In the genomic region with DNA sequence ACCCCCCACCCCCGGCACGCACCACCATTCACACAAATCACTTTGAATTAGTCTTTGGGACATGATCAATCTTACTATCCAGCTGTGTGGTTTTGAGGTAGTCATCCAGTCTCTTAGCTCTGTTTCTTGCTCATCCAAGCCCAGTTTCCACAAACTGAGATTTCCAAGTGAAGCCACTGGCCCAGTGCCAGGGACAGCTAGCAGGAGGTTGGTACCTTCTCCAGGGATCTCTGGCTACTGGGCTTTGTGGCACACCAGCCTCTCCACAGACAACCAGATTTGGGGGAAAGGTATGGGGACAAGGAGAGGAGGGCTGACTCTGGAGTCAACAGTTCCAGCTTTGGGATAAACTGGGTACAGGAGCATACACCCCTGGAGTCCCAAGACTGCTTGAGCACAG, we compare ENCODE assay signal across 8 mouse cellular contexts. TPM values are rescaled to one million over a fixed set of nuclear protein-coding genes. Genes with fewer than 3 reads are reported as not detected.
DNase-seq lines count a peak whose midpoint lies in the region; ATAC-seq and TF ChIP-seq lines count a peak whose summit lies in the region.

No protein-coding gene starts in this region.

- no peaks in the 10 kb centered on the region for H3K9me3 ChIP-seq in lung, postnatal 0 days (ENCODE audit: low read length)
- no peaks in the 10 kb centered on the region for H3K9me3 ChIP-seq in forebrain, embryonic 10.5 days
- no peaks in the 10 kb centered on the region for H3K9me3 ChIP-seq in intestine, postnatal 0 days (ENCODE audit: control insufficient read depth)
- H3K9me3 ChIP-seq in midbrain, postnatal 0 days (ENCODE audit: low read length) = no peaks in the 10 kb centered on the region

- H3K9ac ChIP-seq in lung, postnatal 0 days (replicated peaks; ENCODE audit: low read depth) = no peak overlapping the region
- 0 out of 2 replicates have a peak overlapping the region, but pooled peaks have one; percentile 1 for H3K9ac ChIP-seq in intestine, postnatal 0 days (ENCODE audit: low read depth, low read length)
- H3K9ac ChIP-seq in midbrain, postnatal 0 days (replicated peaks; ENCODE audit: low read length, poor library complexity, severe bottlenecking) = peak overlapping the region; percentile 29; the same call in 1 of the 2 replicates

- TF ChIP-seq EP300 in lung, postnatal 0 days (IDR thresholded peaks at IDR 0.05) = no peak

- 20% methylated on average over 2 of the region's 2 CpGs for WGBS in lung, postnatal 0 days
- WGBS in lung, adult 2 months = 36% methylated on average over 2 of the region's 2 CpGs
- WGBS in forebrain, embryonic 10.5 days = 42% methylated on average over 2 of the region's 2 CpGs
- 44% methylated on average over 2 of the region's 2 CpGs for WGBS in intestine, postnatal 0 days
- WGBS in midbrain, postnatal 0 days = 32% methylated on average over 2 of the region's 2 CpGs

- no peak for ATAC-seq in lung, postnatal 0 days
- ATAC-seq in intestine, postnatal 0 days = no peak
- no peak for ATAC-seq in midbrain, postnatal 0 days (ENCODE audit: low FRiP score)

- DNase-seq in lung, postnatal 0 days (ENCODE audit: low spot score) = no peak
- no peak for DNase-seq in lung, adult 2 months
- no peak for DNase-seq in forebrain, embryonic 10.5 days (ENCODE audit: extremely low spot score, low spot score)
- no peak for DNase-seq in midbrain, postnatal 0 days (ENCODE audit: low spot score)
- DNase-seq in gastrocnemius, postnatal 14 days = no peak
- no peak for DNase-seq in frontal cortex, postnatal 10 days (ENCODE audit: low spot score in 2 of 2)
- no peak for DNase-seq in layer of hippocampus, adult 11-12 months (ENCODE audit: low spot score)

- no peaks in the 10 kb centered on the region for H3K27me3 ChIP-seq in lung, postnatal 0 days (replicated peaks; ENCODE audit: insufficient read depth, low read length)
- peaks cover 22% of the 10 kb centered on the region for H3K27me3 ChIP-seq in forebrain, embryonic 10.5 days (ENCODE audit: poor library complexity, severe bottlenecking)
- no peaks in the 10 kb centered on the region for H3K27me3 ChIP-seq in intestine, postnatal 0 days (replicated peaks; ENCODE audit: control insufficient read depth, insufficient read depth, low read length)
- no peaks in the 10 kb centered on the region for H3K27me3 ChIP-seq in midbrain, postnatal 0 days (ENCODE audit: insufficient read depth, low read length)

- no peak overlapping the region for H3K4me3 ChIP-seq in lung, postnatal 0 days (ENCODE audit: low read depth, low read length)
- no peak overlapping the region for H3K4me3 ChIP-seq in lung, adult 2 months (replicated peaks; ENCODE audit: extremely low read depth, low read depth, low read length)
- H3K4me3 ChIP-seq in forebrain, embryonic 10.5 days = peak overlapping the region; percentile 50
- H3K4me3 ChIP-seq in intestine, postnatal 0 days (ENCODE audit: low read depth, low read length) = peak overlapping the region; percentile 24
- peak overlapping the region; percentile 22 for H3K4me3 ChIP-seq in midbrain, postnatal 0 days (ENCODE audit: low read depth, low read length)

- peaks cover 12% of the 10 kb centered on the region; the same call in 1 of the 2 replicates for H3K4me1 ChIP-seq in lung, postnatal 0 days (ENCODE audit: insufficient read depth, low read depth, low read length)
- peaks cover 14% of the 10 kb centered on the region for H3K4me1 ChIP-seq in lung, adult 2 months (ENCODE audit: control insufficient read depth, insufficient read depth, low read length)
- H3K4me1 ChIP-seq in forebrain, embryonic 10.5 days = peaks cover 14% of the 10 kb centered on the region
- H3K4me1 ChIP-seq in intestine, postnatal 0 days (replicated peaks; ENCODE audit: control insufficient read depth, insufficient read depth, low read length) = no peaks in the 10 kb centered on the region
- peaks cover 9% of the 10 kb centered on the region for H3K4me1 ChIP-seq in midbrain, postnatal 0 days (ENCODE audit: insufficient read depth, low read length)

- peak overlapping the region; percentile 43 for H3K4me2 ChIP-seq in lung, postnatal 0 days (replicated peaks; ENCODE audit: low read depth, low read length)
- H3K4me2 ChIP-seq in intestine, postnatal 0 days (replicated peaks; ENCODE audit: low read depth) = peak overlapping the region; percentile 61
- peak overlapping the region; percentile 52 for H3K4me2 ChIP-seq in midbrain, postnatal 0 days (ENCODE audit: low read depth, low read length, poor library complexity, severe bottlenecking)

- intact Hi-C loops in gastrocnemius, postnatal 14 days (cut with DNase I; ENCODE audit: low total_unique reads) = no loop called here

- TF ChIP-seq CTCF in lung, postnatal 0 days (IDR thresholded peaks at IDR 0.05) = no peak
- no peak for TF ChIP-seq CTCF in lung, adult 2 months (IDR thresholded peaks at IDR 0.05; ENCODE audit: insufficient read depth, low read length)
- no peak for TF ChIP-seq CTCF in intestine, postnatal 0 days (IDR thresholded peaks at IDR 0.05; ENCODE audit: low read depth)
- no peak for TF ChIP-seq CTCF in midbrain, postnatal 0 days (IDR thresholded peaks at IDR 0.05)

- no peak for TF ChIP-seq POLR2A in lung, adult 2 months (IDR thresholded peaks at IDR 0.05; ENCODE audit: borderline replicate concordance, extremely low read depth, low read depth, low read length)

- H3K27ac ChIP-seq in lung, postnatal 0 days (ENCODE audit: low read length) = peak overlapping the region; percentile 83
- H3K27ac ChIP-seq in forebrain, embryonic 10.5 days = peak overlapping the region; percentile 70; the same call in 1 of the 2 replicates
- H3K27ac ChIP-seq in intestine, postnatal 0 days (ENCODE audit: low read depth, low read length) = no peak overlapping the region; the same call in 1 of the 2 replicates
- no peak overlapping the region for H3K27ac ChIP-seq in midbrain, postnatal 0 days (ENCODE audit: low read depth, low read length)

- no peaks in the 10 kb centered on the region for H3K36me3 ChIP-seq in lung, postnatal 0 days (ENCODE audit: insufficient read depth, low read length)
- H3K36me3 ChIP-seq in forebrain, embryonic 10.5 days (replicated peaks) = no peaks in the 10 kb centered on the region
- peaks cover under 1% of the 10 kb centered on the region; the same call in 1 of the 2 replicates for H3K36me3 ChIP-seq in intestine, postnatal 0 days (ENCODE audit: control insufficient read depth, insufficient read depth)
- H3K36me3 ChIP-seq in midbrain, postnatal 0 days (ENCODE audit: insufficient read depth, low read length) = no peaks in the 10 kb centered on the region

RNA-seq across cellular contexts. Expression of a gene that starts 0.5 kb away (rescaled TPM):
- polyA plus RNA-seq in lung, postnatal 0 days (2015; fragmentation: Nextera tagmentation; extraction: Ambion mirVana) = 0.86 and 0.91 TPM in 2 replicates
- polyA plus RNA-seq in lung, adult 2 months (2012; rRNA removed) = 2.3 and 2.4 TPM in 2 replicates
- polyA plus RNA-seq in forebrain, embryonic 10.5 days (2016; fragmentation: Nextera tagmentation; extraction: Ambion mirVana) = 0.47 and 0.68 TPM in 2 replicates
- polyA plus RNA-seq in intestine, postnatal 0 days (2015; fragmentation: Nextera tagmentation; extraction: Ambion mirVana) = 0.13 TPM in 1 of 2 replicates, not detected in the other
- total RNA-seq in midbrain, postnatal 0 days (2014; rRNA removed) = 0.55 TPM in 1 of 2 replicates, not detected in the other
- 0.26 and 0.48 TPM in 2 replicates for polyA plus RNA-seq in midbrain, postnatal 0 days (2015; fragmentation: Nextera tagmentation; extraction: Ambion mirVana)
- total RNA-seq in gastrocnemius, postnatal 14 days (2021) = not detected

RNA-seq across cellular contexts. Expression of a gene that starts 7.4 kb away (rescaled TPM):
- 2.5 and 2.6 TPM in 2 replicates for polyA plus RNA-seq in lung, postnatal 0 days (2015; fragmentation: Nextera tagmentation; extraction: Ambion mirVana)
- 7.6 and 7.8 TPM in 2 replicates for polyA plus RNA-seq in lung, adult 2 months (2012; rRNA removed)
- polyA plus RNA-seq in forebrain, embryonic 10.5 days (2016; fragmentation: Nextera tagmentation; extraction: Ambion mirVana) = 0.12 and 0.15 TPM in 2 replicates
- polyA plus RNA-seq in intestine, postnatal 0 days (2015; fragmentation: Nextera tagmentation; extraction: Ambion mirVana) = 0.17 and 0.20 TPM in 2 replicates
- 0.11 TPM in 1 of 2 replicates, not detected in the other for total RNA-seq in midbrain, postnatal 0 days (2014; rRNA removed)
- polyA plus RNA-seq in midbrain, postnatal 0 days (2015; fragmentation: Nextera tagmentation; extraction: Ambion mirVana) = 0.10 and 0.21 TPM in 2 replicates
- under 1 TPM; 0.10 to 0.18 TPM for total RNA-seq in gastrocnemius, postnatal 14 days (2021)

RNA-seq across cellular contexts. Expression of a gene that starts 17.8 kb away (rescaled TPM):
- 0.23 and 0.25 TPM in 2 replicates for polyA plus RNA-seq in lung, postnatal 0 days (2015; fragmentation: Nextera tagmentation; extraction: Ambion mirVana)
- 0.29 and 1.6 TPM in 2 replicates for polyA plus RNA-seq in lung, adult 2 months (2012; rRNA removed)
- not detected in 2 replicates for polyA plus RNA-seq in forebrain, embryonic 10.5 days (2016; fragmentation: Nextera tagmentation; extraction: Ambion mirVana)
- polyA plus RNA-seq in intestine, postnatal 0 days (2015; fragmentation: Nextera tagmentation; extraction: Ambion mirVana) = 1.9 and 2.4 TPM in 2 replicates
- 0.09 TPM in 1 of 2 replicates, not detected in the other for total RNA-seq in midbrain, postnatal 0 days (2014; rRNA removed)
- not detected in 2 replicates for polyA plus RNA-seq in midbrain, postnatal 0 days (2015; fragmentation: Nextera tagmentation; extraction: Ambion mirVana)
- not detected for total RNA-seq in gastrocnemius, postnatal 14 days (2021)

RNA-seq across cellular contexts. Expression of a gene that starts 21.5 kb away (rescaled TPM):
- polyA plus RNA-seq in lung, postnatal 0 days (2015; fragmentation: Nextera tagmentation; extraction: Ambion mirVana) = 3.1 and 3.5 TPM in 2 replicates
- polyA plus RNA-seq in lung, adult 2 months (2012; rRNA removed) = 49.7 and 54.3 TPM in 2 replicates
- polyA plus RNA-seq in forebrain, embryonic 10.5 days (2016; fragmentation: Nextera tagmentation; extraction: Ambion mirVana) = 0.69 and 0.77 TPM in 2 replicates
- 5.7 and 6.9 TPM in 2 replicates for polyA plus RNA-seq in intestine, postnatal 0 days (2015; fragmentation: Nextera tagmentation; extraction: Ambion mirVana)
- total RNA-seq in midbrain, postnatal 0 days (2014; rRNA removed) = 2.9 and 3.7 TPM in 2 replicates
- 0.15 and 0.16 TPM in 2 replicates for polyA plus RNA-seq in midbrain, postnatal 0 days (2015; fragmentation: Nextera tagmentation; extraction: Ambion mirVana)
- total RNA-seq in gastrocnemius, postnatal 14 days (2021) = 1 to 10 TPM; 2.9 to 3.0 TPM

RNA-seq across cellular contexts. Expression of a gene that starts 33.3 kb away (rescaled TPM):
- 261 and 262 TPM in 2 replicates for polyA plus RNA-seq in lung, postnatal 0 days (2015; fragmentation: Nextera tagmentation; extraction: Ambion mirVana)
- 145 and 157 TPM in 2 replicates for polyA plus RNA-seq in lung, adult 2 months (2012; rRNA removed)
- polyA plus RNA-seq in forebrain, embryonic 10.5 days (2016; fragmentation: Nextera tagmentation; extraction: Ambion mirVana) = 387 and 397 TPM in 2 replicates
- polyA plus RNA-seq in intestine, postnatal 0 days (2015; fragmentation: Nextera tagmentation; extraction: Ambion mirVana) = 197 TPM in 2 replicates
- 268 and 323 TPM in 2 replicates for total RNA-seq in midbrain, postnatal 0 days (2014; rRNA removed)
- 365 and 367 TPM in 2 replicates for polyA plus RNA-seq in midbrain, postnatal 0 days (2015; fragmentation: Nextera tagmentation; extraction: Ambion mirVana)
- total RNA-seq in gastrocnemius, postnatal 14 days (2021) = 10 to 100 TPM; 52.9 to 58.5 TPM

Comparison
In these comparisons a context has a peak if more than half of its experiments do, and no peak if none do; other contexts are left out.
1. H3K27ac ChIP-seq: peak in lung, postnatal 0 days (single experiment) and forebrain, embryonic 10.5 days (single experiment); none in intestine, postnatal 0 days (single experiment) and midbrain, postnatal 0 days (single experiment).
2. H3K4me3 ChIP-seq: peak in forebrain, embryonic 10.5 days (single experiment), intestine, postnatal 0 days (single experiment) and midbrain, postnatal 0 days (single experiment); none in lung, postnatal 0 days (single experiment) and lung, adult 2 months (single experiment).
3. Peak in every context shown above with its lines, with median percentiles within 50 percentile points of each other: H3K4me2 ChIP-seq.